Mouse (Mus musculus) G1E (cell line): ENCODE measurements around the gene Invs.

ENCODE experiments used
- CTCF ChIP-seq: IDR thresholded peaks from 2 replicates; pipeline ENCODE4 v1.5.1; 2012; ENCODE audit warnings: low read depth, low read length, inconsistent platforms, mixed read lengths
- GATA1 ChIP-seq: IDR thresholded peaks from 2 replicates; pipeline ENCODE4 v1.6.1; 2012; ENCODE audit warnings: borderline replicate concordance, low read length, inconsistent platforms, mixed read lengths
- POLR2AphosphoS5 ChIP-seq: IDR thresholded peaks from 2 replicates; pipeline ENCODE4 v1.6.1; 2012; ENCODE audit warnings: low read depth, low read length, inconsistent platforms; ENCODE audit not compliant: insufficient replicate concordance
- TAL1 ChIP-seq: conservative IDR thresholded peaks from 2 replicates; pipeline ENCODE4 v1.6.1; 2012; ENCODE audit warnings: low read depth, low read length, inconsistent platforms, mixed read lengths

DNA sequence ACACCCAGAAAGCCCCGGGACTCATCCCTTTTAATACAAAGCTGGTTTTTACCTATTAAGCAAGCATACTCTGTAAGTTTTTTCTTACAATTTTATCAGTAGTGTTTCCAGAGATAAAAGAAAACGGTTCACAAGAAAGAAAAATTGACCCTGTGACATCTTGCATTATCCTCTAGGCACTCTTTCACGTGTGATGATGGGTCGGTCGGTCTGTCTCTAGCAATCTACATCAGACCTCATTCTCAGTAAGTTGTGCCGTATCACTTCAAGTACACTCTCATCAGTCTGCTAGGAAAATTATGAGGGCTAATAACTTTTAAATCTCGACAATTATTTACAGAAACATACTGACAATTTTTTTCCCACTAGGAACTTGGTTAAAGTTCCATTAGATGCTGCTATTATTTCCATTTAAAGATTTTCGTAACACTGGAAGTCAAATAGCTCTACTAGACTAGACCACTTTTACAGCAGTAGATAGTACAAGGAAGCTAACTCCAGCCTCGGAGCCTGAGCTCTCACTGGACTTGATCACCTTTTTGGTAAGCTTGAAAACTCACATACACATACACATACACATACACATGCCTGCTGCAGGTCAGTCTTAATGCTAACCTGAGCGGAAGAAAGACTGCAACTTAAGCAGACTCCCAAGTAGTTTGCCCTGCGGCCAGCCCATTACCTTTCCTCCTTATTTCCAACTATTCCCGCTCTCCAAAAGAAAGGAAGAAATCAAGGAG lies 192.7 kb downstream of the Invs start:
- TF ChIP-seq TAL1 = no peak
- TF ChIP-seq CTCF = no peak
- TF ChIP-seq POLR2AphosphoS5 = no peak
- TF ChIP-seq GATA1 = no peak
